Mouse (Mus musculus) C2C12 (cell line): ENCODE data around the gene Use1.

Experiments used
- CTCF ChIP-seq: IDR thresholded peaks from one replicate; pipeline ENCODE4 v1.5.1; 2011; ENCODE audit not compliant: control insufficient read depth, insufficient read depth, insufficient read length
- MAX ChIP-seq: IDR thresholded peaks from one replicate; pipeline ENCODE4 v1.6.1; 2011; ENCODE audit warnings: mild to moderate bottlenecking, control low read depth
- MYOG ChIP-seq: IDR thresholded peaks from one replicate; pipeline ENCODE4 v1.6.1; 2011; ENCODE audit not compliant: control insufficient read depth, insufficient read length; ENCODE audit errors: extremely low read depth

DNA sequence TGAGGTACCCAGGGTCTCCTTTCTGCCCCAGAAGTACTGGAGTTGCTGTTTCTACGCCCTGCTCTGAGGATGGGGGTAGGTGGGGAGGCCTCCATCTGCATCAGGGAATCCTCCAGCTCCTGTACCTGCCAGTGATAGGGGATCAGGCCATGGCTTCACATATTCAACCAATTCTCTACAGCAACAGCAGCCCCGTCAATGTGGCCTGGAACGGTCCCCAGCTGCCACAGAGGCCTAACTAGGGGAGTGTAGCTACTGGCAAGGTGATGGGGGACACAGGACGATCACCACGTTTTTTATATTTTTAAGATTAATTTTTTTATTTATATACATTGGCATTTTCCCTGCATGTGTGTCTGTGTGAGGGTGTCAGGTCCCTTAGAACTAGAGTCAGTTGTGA is 25.7 kb downstream of the Use1 start:
- TF ChIP-seq MYOG (no peak), MAX (no peak), CTCF (no peak)
